14 mouse cellular contexts compared by ENCODE assay signal in genomic region chr12:13049659-13050058, GRCm38 (mm10).
DNase-seq lines count a peak whose midpoint lies in the region; ATAC-seq and TF ChIP-seq lines count a peak whose summit lies in the region.
"Had no signal": no experiment of that assay in that cellular context is flagged by ENCODE, and none has a peak within 500 bp of the region (broad histone marks: within the 10 kb centered on the region; RNA-seq: fewer than 3 reads in every experiment).

No protein-coding gene starts in this region.

- no peak overlapping the region for H3K4me3 ChIP-seq in intestine, embryonic 14.5 days (ENCODE audit: low read depth, low read length)
- H3K4me3 ChIP-seq in intestine, postnatal 0 days (ENCODE audit: low read depth, low read length) = no peak overlapping the region
- no peak overlapping the region for H3K4me3 ChIP-seq in embryonic facial prominence, embryonic 14.5 days (ENCODE audit: low read depth, low read length)
- H3K4me3 ChIP-seq in kidney, postnatal 0 days (replicated peaks; ENCODE audit: low read depth, low read length) = no peak overlapping the region
- H3K4me3 ChIP-seq in neural tube, embryonic 11.5 days (ENCODE audit: low read depth, low read length) = no peak overlapping the region
- no peak overlapping the region for H3K4me3 ChIP-seq in hindbrain, embryonic 12.5 days
- H3K4me3 ChIP-seq: embryonic facial prominence, embryonic 15.5 days; left cerebral cortex, adult 2 months; lung, embryonic 15.5 days had no signal

- peak; percentile 68 for DNase-seq in intestine, embryonic 14.5 days (ENCODE audit: low spot score)
- DNase-seq in embryonic facial prominence, embryonic 14.5 days (ENCODE audit: low spot score) = peak; percentile 56
- peak; percentile 97 for DNase-seq in kidney, postnatal 0 days (ENCODE audit: low spot score)
- peak; percentile 58 for DNase-seq in neural tube, embryonic 11.5 days (ENCODE audit: low spot score)
- DNase-seq in spleen, adult 12 weeks (ENCODE audit: low spot score) = no peak
- DNase-seq in left cerebral cortex, adult 11 months (ENCODE audit: low spot score) = no peak
- DNase-seq: adrenal gland, postnatal 25 days; cerebellum, adult 11-12 months; heart, postnatal 4 days had no signal

- no peaks in the 10 kb centered on the region for H3K9me3 ChIP-seq in intestine, embryonic 14.5 days (ENCODE audit: control insufficient read depth, low read length)
- no peaks in the 10 kb centered on the region for H3K9me3 ChIP-seq in intestine, postnatal 0 days (ENCODE audit: control insufficient read depth)
- no peaks in the 10 kb centered on the region for H3K9me3 ChIP-seq in embryonic facial prominence, embryonic 14.5 days (ENCODE audit: control insufficient read depth, low read length)
- no peaks in the 10 kb centered on the region for H3K9me3 ChIP-seq in kidney, postnatal 0 days (replicated peaks; ENCODE audit: low read length)
- no peaks in the 10 kb centered on the region for H3K9me3 ChIP-seq in neural tube, embryonic 11.5 days (ENCODE audit: control insufficient read depth, low read length)
- no peaks in the 10 kb centered on the region for H3K9me3 ChIP-seq in hindbrain, embryonic 12.5 days (replicated peaks)
- H3K9me3 ChIP-seq: embryonic facial prominence, embryonic 15.5 days; lung, embryonic 15.5 days had no signal

- WGBS in intestine, embryonic 14.5 days = 10% methylated on average over 8 of the region's 8 CpGs
- WGBS in intestine, postnatal 0 days = 20% methylated on average over 8 of the region's 8 CpGs
- WGBS in embryonic facial prominence, embryonic 14.5 days = 15% methylated on average over 7 of the region's 8 CpGs
- 12% methylated on average over 8 of the region's 8 CpGs for WGBS in kidney, postnatal 0 days
- 14% methylated on average over 8 of the region's 8 CpGs for WGBS in neural tube, embryonic 11.5 days
- WGBS in hindbrain, embryonic 12.5 days = 60% methylated on average over 8 of the region's 8 CpGs

- H3K4me1 ChIP-seq in intestine, embryonic 14.5 days (replicated peaks; ENCODE audit: control insufficient read depth, insufficient read depth, low read length) = peaks cover 33% of the 10 kb centered on the region
- no peaks in the 10 kb centered on the region for H3K4me1 ChIP-seq in intestine, postnatal 0 days (replicated peaks; ENCODE audit: control insufficient read depth, insufficient read depth, low read length)
- H3K4me1 ChIP-seq in embryonic facial prominence, embryonic 14.5 days (ENCODE audit: control insufficient read depth, insufficient read depth, low read length) = 0 out of 2 replicates have a peak, but pooled peaks cover 4% of the 10 kb centered on the region
- peaks cover 24% of the 10 kb centered on the region for H3K4me1 ChIP-seq in kidney, postnatal 0 days (replicated peaks; ENCODE audit: insufficient read depth, low read length)
- H3K4me1 ChIP-seq in neural tube, embryonic 11.5 days (ENCODE audit: control insufficient read depth, insufficient read depth, low read length) = peaks cover 18% of the 10 kb centered on the region
- H3K4me1 ChIP-seq in hindbrain, embryonic 12.5 days = peaks cover 26% of the 10 kb centered on the region

- H3K27ac ChIP-seq in intestine, embryonic 14.5 days (ENCODE audit: low read depth) = no peak overlapping the region
- H3K27ac ChIP-seq in intestine, postnatal 0 days (ENCODE audit: low read depth, low read length) = no peak overlapping the region
- no peak overlapping the region for H3K27ac ChIP-seq in embryonic facial prominence, embryonic 14.5 days (replicated peaks; ENCODE audit: low read depth, low read length)
- H3K27ac ChIP-seq in kidney, postnatal 0 days = peak overlapping the region; percentile 60; the same call in 1 of the 2 replicates
- no peak overlapping the region for H3K27ac ChIP-seq in neural tube, embryonic 11.5 days (ENCODE audit: low read depth, low read length)
- no peak overlapping the region for H3K27ac ChIP-seq in hindbrain, embryonic 12.5 days
- H3K27ac ChIP-seq: embryonic facial prominence, embryonic 15.5 days; left cerebral cortex, adult 2 months; lung, embryonic 15.5 days had no signal

- no peaks in the 10 kb centered on the region for H3K36me3 ChIP-seq in intestine, embryonic 14.5 days (ENCODE audit: control insufficient read depth, insufficient read depth, low read length)
- H3K36me3 ChIP-seq in intestine, postnatal 0 days (ENCODE audit: control insufficient read depth, insufficient read depth) = no peaks in the 10 kb centered on the region
- no peaks in the 10 kb centered on the region for H3K36me3 ChIP-seq in embryonic facial prominence, embryonic 14.5 days (ENCODE audit: control insufficient read depth, insufficient read depth, low read length)
- no peaks in the 10 kb centered on the region for H3K36me3 ChIP-seq in kidney, postnatal 0 days (ENCODE audit: insufficient read depth, low read length)
- H3K36me3 ChIP-seq in neural tube, embryonic 11.5 days (ENCODE audit: control insufficient read depth, insufficient read depth, low read length) = no peaks in the 10 kb centered on the region
- no peaks in the 10 kb centered on the region for H3K36me3 ChIP-seq in hindbrain, embryonic 12.5 days
- H3K36me3 ChIP-seq: embryonic facial prominence, embryonic 15.5 days; lung, embryonic 15.5 days had no signal

- H3K4me2 ChIP-seq in intestine, embryonic 14.5 days (ENCODE audit: low read length) = 0 out of 2 replicates have a peak overlapping the region, but pooled peaks have one; percentile 6
- H3K4me2 ChIP-seq in intestine, postnatal 0 days (replicated peaks; ENCODE audit: low read depth) = no peak overlapping the region
- H3K4me2 ChIP-seq in embryonic facial prominence, embryonic 14.5 days (ENCODE audit: low read depth, low read length) = no peak overlapping the region
- H3K4me2 ChIP-seq in kidney, postnatal 0 days (ENCODE audit: low read length) = peak overlapping the region; percentile 8; the same call in 1 of the 2 replicates
- no peak overlapping the region for H3K4me2 ChIP-seq in neural tube, embryonic 11.5 days (ENCODE audit: low read depth)
- H3K4me2 ChIP-seq in hindbrain, embryonic 12.5 days (replicated peaks) = no peak overlapping the region
- H3K4me2 ChIP-seq: embryonic facial prominence, embryonic 15.5 days; lung, embryonic 15.5 days had no signal

- no peaks in the 10 kb centered on the region for H3K27me3 ChIP-seq in intestine, embryonic 14.5 days (replicated peaks; ENCODE audit: control insufficient read depth, insufficient read depth, low read length)
- H3K27me3 ChIP-seq in intestine, postnatal 0 days (replicated peaks; ENCODE audit: control insufficient read depth, insufficient read depth, low read length) = no peaks in the 10 kb centered on the region
- no peaks in the 10 kb centered on the region for H3K27me3 ChIP-seq in embryonic facial prominence, embryonic 14.5 days (replicated peaks; ENCODE audit: control insufficient read depth, insufficient read depth, low read length)
- no peaks in the 10 kb centered on the region for H3K27me3 ChIP-seq in kidney, postnatal 0 days (ENCODE audit: insufficient read depth, low read length)
- no peaks in the 10 kb centered on the region for H3K27me3 ChIP-seq in neural tube, embryonic 11.5 days (ENCODE audit: control insufficient read depth, insufficient read depth, low read length)
- 0 out of 2 replicates have a peak, but pooled peaks cover 3% of the 10 kb centered on the region for H3K27me3 ChIP-seq in hindbrain, embryonic 12.5 days
- H3K27me3 ChIP-seq: embryonic facial prominence, embryonic 15.5 days; lung, embryonic 15.5 days had no signal

- ATAC-seq in intestine, embryonic 14.5 days (replicated peaks; ENCODE audit: low FRiP score, low TSS enrichment, low read depth) = peak; percentile 64; the same call in 1 of the 2 replicates
- ATAC-seq in intestine, postnatal 0 days = no peak
- ATAC-seq in embryonic facial prominence, embryonic 14.5 days (ENCODE audit: low read depth) = no peak
- peak; percentile 73 for ATAC-seq in kidney, postnatal 0 days (replicated peaks; ENCODE audit: low FRiP score, low read depth)
- no peak; the same call in 1 of the 2 replicates for ATAC-seq in neural tube, embryonic 11.5 days (ENCODE audit: insufficient read depth, low FRiP score, low TSS enrichment)
- no peak for ATAC-seq in hindbrain, embryonic 12.5 days (ENCODE audit: low FRiP score)

- no peak overlapping the region for H3K9ac ChIP-seq in intestine, embryonic 14.5 days (ENCODE audit: low read length)
- no peak overlapping the region for H3K9ac ChIP-seq in intestine, postnatal 0 days (ENCODE audit: low read depth, low read length)
- H3K9ac ChIP-seq in embryonic facial prominence, embryonic 14.5 days (ENCODE audit: low read depth, low read length) = no peak overlapping the region
- no peak overlapping the region for H3K9ac ChIP-seq in kidney, postnatal 0 days (ENCODE audit: low read depth, low read length)
- no peak overlapping the region for H3K9ac ChIP-seq in neural tube, embryonic 11.5 days (ENCODE audit: low read length)
- H3K9ac ChIP-seq in hindbrain, embryonic 12.5 days = no peak overlapping the region
- H3K9ac ChIP-seq: embryonic facial prominence, embryonic 15.5 days; lung, embryonic 15.5 days had no signal

- TF ChIP-seq CTCF in intestine, postnatal 0 days (IDR thresholded peaks at IDR 0.05; ENCODE audit: low read depth) = no peak
- no peak for TF ChIP-seq CTCF in kidney, postnatal 0 days (IDR thresholded peaks at IDR 0.05; ENCODE audit: low read depth)

Comparison
In these comparisons a context has a peak if more than half of its experiments do, and no peak if none do; other contexts are left out.
1. ATAC-seq: peak in intestine, embryonic 14.5 days (single experiment) and kidney, postnatal 0 days (single experiment); none in intestine, postnatal 0 days (single experiment), embryonic facial prominence, embryonic 14.5 days (single experiment), neural tube, embryonic 11.5 days (single experiment) and hindbrain, embryonic 12.5 days (single experiment).
2. H3K4me2 ChIP-seq: peak in intestine, embryonic 14.5 days (single experiment) and kidney, postnatal 0 days (single experiment); none in intestine, postnatal 0 days (single experiment), embryonic facial prominence, embryonic 14.5 days (single experiment), neural tube, embryonic 11.5 days (single experiment) and hindbrain, embryonic 12.5 days (single experiment).
3. DNase-seq: peak in intestine, embryonic 14.5 days (single experiment), embryonic facial prominence, embryonic 14.5 days (single experiment), kidney, postnatal 0 days (single experiment) and neural tube, embryonic 11.5 days (single experiment); none in spleen, adult 12 weeks (single experiment) and left cerebral cortex, adult 11 months (single experiment).